8 mouse cellular contexts compared by ENCODE assay signal in the genomic region with DNA sequence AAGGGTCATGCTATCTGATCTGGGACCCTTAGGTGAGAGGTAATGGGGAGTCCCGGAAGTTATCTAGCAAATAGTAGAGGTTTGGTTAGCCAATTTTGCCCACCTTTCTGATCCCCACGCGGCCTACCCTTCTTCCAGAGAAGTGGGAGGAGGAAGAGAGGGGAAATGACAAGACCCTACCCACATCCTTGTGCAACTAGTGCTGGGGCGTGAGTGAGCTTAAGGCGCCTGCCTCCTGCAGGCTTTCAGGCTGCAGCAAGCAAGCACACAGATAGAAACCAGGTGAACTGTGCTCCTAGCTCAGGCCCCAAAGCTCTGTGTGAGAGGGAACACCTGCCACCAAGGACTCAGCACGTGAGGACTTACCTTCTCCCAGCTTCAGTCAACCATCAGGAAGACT. TPM values are rescaled to one million over a fixed set of nuclear protein-coding genes. Genes with fewer than 3 reads are reported as not detected.
A peak's percentile ranks its signal among the peaks of the same experiment; 100 is the strongest.
DNase-seq lines count a peak whose midpoint lies in the region; ATAC-seq and TF ChIP-seq lines count a peak whose summit lies in the region.

No protein-coding gene starts in this region.

- no peak for ATAC-seq in forebrain, embryonic 13.5 days
- ATAC-seq in liver, embryonic 12.5 days: no peak
- ATAC-seq in stomach, postnatal 0 days (ENCODE audit: low FRiP score, low TSS enrichment): no peak

- H3K4me2 ChIP-seq in forebrain, embryonic 13.5 days: peak overlapping the region; percentile 99
- H3K4me2 ChIP-seq in liver, embryonic 12.5 days: peak overlapping the region; percentile 92
- peak overlapping the region; percentile 91 for H3K4me2 ChIP-seq in stomach, postnatal 0 days (replicated peaks; ENCODE audit: low read depth)

- no peak for DNase-seq in spleen, adult 2 months (ENCODE audit: low read depth in 1 of 2, low spot score in 2 of 2)
- DNase-seq in spleen, adult 12 weeks (ENCODE audit: low spot score): no peak
- no peak for DNase-seq in stomach, postnatal 0 days (ENCODE audit: low spot score)
- no peak for DNase-seq in natural killer cell, adult 2 months (ENCODE audit: low spot score in 2 of 2)
- DNase-seq in cerebellum, postnatal 4 days (ENCODE audit: low spot score in 2 of 2): no peak
- DNase-seq in adrenal gland, postnatal 4 days (ENCODE audit: low spot score in 2 of 2): no peak

- H3K9me3 ChIP-seq in forebrain, embryonic 13.5 days (replicated peaks): no peaks in the 10 kb centered on the region
- H3K9me3 ChIP-seq in liver, embryonic 12.5 days (replicated peaks): no peaks in the 10 kb centered on the region
- no peaks in the 10 kb centered on the region for H3K9me3 ChIP-seq in stomach, postnatal 0 days (ENCODE audit: control insufficient read depth, low read length)

- TF ChIP-seq POLR2A in spleen, adult 2 months (IDR thresholded peaks at IDR 0.05; ENCODE audit: low read depth, low read length): no peak

- no peak for TF ChIP-seq EP300 in stomach, postnatal 0 days (optimal IDR thresholded peaks at IDR 0.05)

- H3K36me3 ChIP-seq in spleen, adult 2 months (ENCODE audit: control insufficient read depth, insufficient read depth, low read length): no peaks in the 10 kb centered on the region
- H3K36me3 ChIP-seq in forebrain, embryonic 13.5 days (ENCODE audit: poor library complexity, severe bottlenecking): no peaks in the 10 kb centered on the region
- no peaks in the 10 kb centered on the region for H3K36me3 ChIP-seq in liver, embryonic 12.5 days
- H3K36me3 ChIP-seq in stomach, postnatal 0 days (ENCODE audit: control insufficient read depth, insufficient read depth, low read length): no peaks in the 10 kb centered on the region

- peaks cover 3% of the 10 kb centered on the region; the same call in 1 of the 2 replicates for H3K4me1 ChIP-seq in spleen, adult 2 months (ENCODE audit: control insufficient read depth, insufficient read depth, insufficient read length)
- H3K4me1 ChIP-seq in forebrain, embryonic 13.5 days: peaks cover 22% of the 10 kb centered on the region
- peaks cover 42% of the 10 kb centered on the region for H3K4me1 ChIP-seq in liver, embryonic 12.5 days
- H3K4me1 ChIP-seq in stomach, postnatal 0 days (replicated peaks; ENCODE audit: control insufficient read depth, insufficient read depth): no peaks in the 10 kb centered on the region; the same call in 1 of the 2 replicates

- peaks cover 12% of the 10 kb centered on the region for H3K27me3 ChIP-seq in spleen, adult 2 months (ENCODE audit: control insufficient read depth, insufficient read depth, low read length)
- peaks cover 34% of the 10 kb centered on the region for H3K27me3 ChIP-seq in forebrain, embryonic 13.5 days
- peaks cover 57% of the 10 kb centered on the region for H3K27me3 ChIP-seq in liver, embryonic 12.5 days (replicated peaks)
- no peaks in the 10 kb centered on the region for H3K27me3 ChIP-seq in stomach, postnatal 0 days (ENCODE audit: control insufficient read depth, insufficient read depth, low read length)

- H3K4me3 ChIP-seq in spleen, adult 2 months (ENCODE audit: extremely low read depth, insufficient read depth, insufficient read length): peak overlapping the region; percentile 62; the same call in 1 of the 2 replicates
- peak overlapping the region; percentile 66 for H3K4me3 ChIP-seq in forebrain, embryonic 13.5 days
- peak overlapping the region; percentile 65 for H3K4me3 ChIP-seq in liver, embryonic 12.5 days
- peak overlapping the region; percentile 66 for H3K4me3 ChIP-seq in stomach, postnatal 0 days (ENCODE audit: low read depth, low read length)

- TF ChIP-seq CTCF in spleen, adult 2 months (IDR thresholded peaks at IDR 0.05; ENCODE audit: extremely low read depth, insufficient read depth, insufficient read length, insufficient replicate concordance): no peak
- TF ChIP-seq CTCF in stomach, postnatal 0 days (IDR thresholded peaks at IDR 0.05; ENCODE audit: low read depth): 0 out of 2 replicates have a peak, but pooled peaks have one; percentile 15

- H3K9ac ChIP-seq in forebrain, embryonic 13.5 days: peak overlapping the region; percentile 83; the same call in 1 of the 2 replicates
- H3K9ac ChIP-seq in liver, embryonic 12.5 days: 0 out of 2 replicates have a peak overlapping the region, but pooled peaks have one; percentile 69
- peak overlapping the region; percentile 78; the same call in 1 of the 2 replicates for H3K9ac ChIP-seq in stomach, postnatal 0 days (ENCODE audit: low read length)

- no peak overlapping the region for H3K27ac ChIP-seq in spleen, adult 2 months (ENCODE audit: insufficient read depth, low read length)
- H3K27ac ChIP-seq in forebrain, embryonic 13.5 days: peak overlapping the region; percentile 61; the same call in 1 of the 2 replicates
- H3K27ac ChIP-seq in liver, embryonic 12.5 days: no peak overlapping the region
- H3K27ac ChIP-seq in stomach, postnatal 0 days (replicated peaks): peak overlapping the region; percentile 70

- 25% methylated on average over 6 of the region's 6 CpGs for WGBS in spleen, adult 2 months
- WGBS in forebrain, embryonic 13.5 days: 11% methylated on average over 6 of the region's 6 CpGs
- 13% methylated on average over 6 of the region's 6 CpGs for WGBS in liver, embryonic 12.5 days (ENCODE audit: insufficient replicate concordance)
- WGBS in stomach, postnatal 0 days: 35% methylated on average over 6 of the region's 6 CpGs

RNA-seq across cellular contexts. Expression of a gene that starts 31.2 kb away (rescaled TPM):
- polyA plus RNA-seq in spleen, adult 2 months (2012; rRNA removed): 174 and 192 TPM in 2 replicates
- 19.8 and 21.7 TPM in 2 replicates for polyA plus RNA-seq in forebrain, embryonic 13.5 days (2015; fragmentation: Nextera tagmentation; extraction: Ambion mirVana)
- 56.2 and 60.7 TPM in 2 replicates for polyA plus RNA-seq in liver, embryonic 12.5 days (2016; fragmentation: Nextera tagmentation; extraction: Ambion mirVana)
- polyA plus RNA-seq in stomach, postnatal 0 days (2015; fragmentation: Nextera tagmentation; extraction: Ambion mirVana): 418 and 496 TPM in 2 replicates
- total RNA-seq in adrenal gland, postnatal 4 days (2021): 100 to 1,000 TPM in 1 of 2 experiments, 10 to 100 TPM in 1; 98.5 to 108 TPM

Comparison
In these comparisons a context has a peak if more than half of its experiments do, and no peak if none do; other contexts are left out.
1. H3K27ac ChIP-seq: peak in forebrain, embryonic 13.5 days (single experiment) and stomach, postnatal 0 days (single experiment); none in spleen, adult 2 months (single experiment) and liver, embryonic 12.5 days (single experiment).
2. Peak in every context shown above with its lines, with median percentiles within 50 percentile points of each other: H3K4me3 ChIP-seq, H3K4me2 ChIP-seq and H3K9ac ChIP-seq.